Mouse (Mus musculus): ENCODE results near the gene Tas2r144. TPM values are rescaled to one million over a fixed set of nuclear protein-coding genes. Genes with fewer than 3 reads are reported as not detected.

The Tas2r144 gene
- polyA plus RNA-seq, 1 experiment from 2014 or later: not detected

Other genes starting within 250 kb of the Tas2r144 start
- gene Sval3, start 247.2 kb upstream of the Tas2r144 start, polyA plus RNA-seq (2016; fragmentation: Nextera tagmentation; extraction: Ambion mirVana): not detected in 2 replicates
- not detected in 2 replicates for gene Sva, start 176.9 kb upstream of the Tas2r144 start, polyA plus RNA-seq (2016; fragmentation: Nextera tagmentation; extraction: Ambion mirVana)
- not detected in 2 replicates for gene Tas2r139, start 74.4 kb upstream of the Tas2r144 start, polyA plus RNA-seq (2016; fragmentation: Nextera tagmentation; extraction: Ambion mirVana)
- 27.8 and 28.4 TPM in 2 replicates for gene Gstk1, start 30.6 kb downstream of the Tas2r144 start, polyA plus RNA-seq (2016; fragmentation: Nextera tagmentation; extraction: Ambion mirVana)
- 1.1 and 1.3 TPM in 2 replicates for gene Tmem139, start 46.6 kb downstream of the Tas2r144 start, polyA plus RNA-seq (2016; fragmentation: Nextera tagmentation; extraction: Ambion mirVana)
- 69.8 and 71.0 TPM in 2 replicates for gene Casp2, start 49.7 kb downstream of the Tas2r144 start, polyA plus RNA-seq (2016; fragmentation: Nextera tagmentation; extraction: Ambion mirVana)
- gene Clcn1, start 71.4 kb downstream of the Tas2r144 start, polyA plus RNA-seq (2016; fragmentation: Nextera tagmentation; extraction: Ambion mirVana): 0.36 TPM in 2 replicates
- gene Fam131b, start 109.3 kb downstream of the Tas2r144 start, polyA plus RNA-seq (2016; fragmentation: Nextera tagmentation; extraction: Ambion mirVana): 1.2 and 1.4 TPM in 2 replicates
- 102 and 107 TPM in 2 replicates for gene Zyx, start 134.3 kb downstream of the Tas2r144 start, polyA plus RNA-seq (2016; fragmentation: Nextera tagmentation; extraction: Ambion mirVana)
- gene Epha1, start 157.9 kb downstream of the Tas2r144 start, polyA plus RNA-seq (2016; fragmentation: Nextera tagmentation; extraction: Ambion mirVana): 4.7 and 7.2 TPM in 2 replicates
- not detected in 2 replicates for gene Tas2r143, start 184.9 kb downstream of the Tas2r144 start, polyA plus RNA-seq (2016; fragmentation: Nextera tagmentation; extraction: Ambion mirVana)
- not detected in 2 replicates for gene Tas2r135, start 190.1 kb downstream of the Tas2r144 start, polyA plus RNA-seq (2016; fragmentation: Nextera tagmentation; extraction: Ambion mirVana)
- gene Tas2r126, start 219.2 kb downstream of the Tas2r144 start, polyA plus RNA-seq (2016; fragmentation: Nextera tagmentation; extraction: Ambion mirVana): not detected in 2 replicates
- gene Olfr458, start 249.9 kb downstream of the Tas2r144 start, polyA plus RNA-seq (2016; fragmentation: Nextera tagmentation; extraction: Ambion mirVana): not detected in 2 replicates

Data from embryonic facial prominence, embryonic 12.5 days (tissue).